Mouse (Mus musculus) testis, adult 2 months (tissue): ENCODE measurements around the gene Emsy. TPM values are rescaled to one million over a fixed set of nuclear protein-coding genes. Genes with fewer than 3 reads are reported as not detected.

Experiments used
- H3K27ac ChIP-seq: fragments of 200-500 bp; 2 replicates; pipeline ENCODE4 v1.5.1; 2012; ENCODE audit warnings: low read depth, low read length; ENCODE audit not compliant: control insufficient read depth, insufficient read depth
- H3K27me3 ChIP-seq: fragments of 200-500 bp; 2 replicates; pipeline ENCODE4 v1.6.1; 2012; ENCODE audit warnings: mild to moderate bottlenecking, low read length, moderate library complexity; ENCODE audit not compliant: control insufficient read depth, insufficient read depth
- H3K36me3 ChIP-seq: fragments of 200-500 bp; 2 replicates; pipeline ENCODE4 v1.6.1; 2012; ENCODE audit warnings: mild to moderate bottlenecking, low read length; ENCODE audit not compliant: control insufficient read depth, insufficient read depth
- H3K4me1 ChIP-seq: fragments of 200-500 bp; 2 replicates; pipeline ENCODE4 v1.6.1; 2012; ENCODE audit warnings: low read length; ENCODE audit not compliant: control insufficient read depth, insufficient read depth
- H3K4me3 ChIP-seq: fragments of 200-500 bp; 2 replicates; pipeline ENCODE4 v1.5.1; 2012; ENCODE audit warnings: low read depth, mild to moderate bottlenecking, low read length, moderate library complexity, mixed read lengths; ENCODE audit not compliant: control insufficient read depth
- CTCF ChIP-seq: fragments of 200-500 bp; IDR thresholded peaks from 2 replicates; pipeline ENCODE4 v1.5.1; 2012; ENCODE audit warnings: low read depth, mild to moderate bottlenecking, inconsistent platforms, low read length, moderate library complexity; ENCODE audit not compliant: control insufficient read depth, insufficient read depth, insufficient replicate concordance
- POLR2A ChIP-seq: fragments of 200-500 bp; IDR thresholded peaks from 2 replicates; pipeline ENCODE4 v1.6.1; 2012; ENCODE audit warnings: low read depth, mild to moderate bottlenecking, inconsistent platforms, low read length, moderate library complexity; ENCODE audit not compliant: control insufficient read depth
- polyA plus RNA-seq: library from polyadenylated mRNA; depleted of rRNA; stranded (reverse); fragments of >200 nt; gene quantifications from 2 replicates; pipeline ENCODE4 v1.2.3, GENCODE M21; 2012

The Emsy gene
- polyA plus RNA-seq, 1 experiment: 19.3 TPM

GRCm38 (mm10) chr7:98680691-98681090, 24.1 kb upstream of the Emsy start:
- H3K4me3 ChIP-seq: peak overlapping the region; percentile 46; the same call in 1 of the 2 replicates
- peaks cover 2% of the 10 kb centered on the region; the same call in 1 of the 2 replicates for H3K4me1 ChIP-seq
- no peaks in the 10 kb centered on the region for H3K27me3 ChIP-seq
- TF ChIP-seq CTCF: no peak
- TF ChIP-seq POLR2A: no peak
- no peaks in the 10 kb centered on the region for H3K36me3 ChIP-seq
- H3K27ac ChIP-seq: no peak overlapping the region

GRCm38 (mm10) chr7:98678441-98678840, 21.9 kb upstream of the Emsy start:
- peaks cover 2% of the 10 kb centered on the region; the same call in 1 of the 2 replicates for H3K4me1 ChIP-seq
- TF ChIP-seq POLR2A (no peak), CTCF (no peak)
- no peak overlapping the region for H3K27ac ChIP-seq
- no peaks in the 10 kb centered on the region for H3K36me3 ChIP-seq
- H3K27me3 ChIP-seq: no peaks in the 10 kb centered on the region
- no peak overlapping the region for H3K4me3 ChIP-seq

- no peak for TF ChIP-seq POLR2A
- no peak for TF ChIP-seq CTCF
- no peak overlapping the region for H3K27ac ChIP-seq
- no peak overlapping the region for H3K4me3 ChIP-seq
- H3K4me1 ChIP-seq: 0 out of 2 replicates have a peak, but pooled peaks cover 2% of the 10 kb centered on the region
- H3K36me3 ChIP-seq: no peaks in the 10 kb centered on the region
- H3K27me3 ChIP-seq: no peaks in the 10 kb centered on the region
Measured at GRCm38 (mm10) chr7:98677511-98677910, 20.9 kb upstream of the Emsy start.

- Histone ChIP-seq H3K27ac (no peak overlapping the region), H3K4me1 (no peaks in the 10 kb centered on the region), H3K4me3 (no peak overlapping the region), H3K27me3 (no peaks in the 10 kb centered on the region), H3K36me3 (no peaks in the 10 kb centered on the region)
- TF ChIP-seq POLR2A (no peak), CTCF (no peak)
Measured at GRCm38 (mm10) chr7:98674344-98674743, 17.8 kb upstream of the Emsy start.

GRCm38 (mm10) chr7:98672241-98672955, 15.8 kb upstream of the Emsy start:
- Histone ChIP-seq H3K27ac (no peak overlapping the region), H3K27me3 (no peaks in the 10 kb centered on the region), H3K4me1 (no peaks in the 10 kb centered on the region), H3K36me3 (no peaks in the 10 kb centered on the region), H3K4me3 (no peak overlapping the region)
- TF ChIP-seq CTCF: no peak
- TF ChIP-seq POLR2A: no peak

GRCm38 (mm10) chr7:98671416-98671815, 14.8 kb upstream of the Emsy start:
- no peaks in the 10 kb centered on the region for H3K27me3 ChIP-seq
- no peak overlapping the region for H3K4me3 ChIP-seq
- H3K4me1 ChIP-seq: no peaks in the 10 kb centered on the region
- H3K36me3 ChIP-seq: no peaks in the 10 kb centered on the region
- H3K27ac ChIP-seq: no peak overlapping the region
- no peak for TF ChIP-seq CTCF
- TF ChIP-seq POLR2A: no peak

GRCm38 (mm10) chr7:98670831-98671230, 14.2 kb upstream of the Emsy start:
- Histone ChIP-seq H3K36me3 (no peaks in the 10 kb centered on the region), H3K27ac (no peak overlapping the region), H3K4me1 (no peaks in the 10 kb centered on the region), H3K27me3 (no peaks in the 10 kb centered on the region), H3K4me3 (no peak overlapping the region)
- TF ChIP-seq CTCF (no peak), POLR2A (no peak)
